Mouse (Mus musculus): ENCODE measurements around the gene Vav3. TPM values are rescaled to one million over a fixed set of nuclear protein-coding genes. Genes with fewer than 3 reads are reported as not detected.

The Vav3 gene
- total and polyA plus RNA-seq, 3 experiments: 0.08 TPM; not detected in 2

DNA sequence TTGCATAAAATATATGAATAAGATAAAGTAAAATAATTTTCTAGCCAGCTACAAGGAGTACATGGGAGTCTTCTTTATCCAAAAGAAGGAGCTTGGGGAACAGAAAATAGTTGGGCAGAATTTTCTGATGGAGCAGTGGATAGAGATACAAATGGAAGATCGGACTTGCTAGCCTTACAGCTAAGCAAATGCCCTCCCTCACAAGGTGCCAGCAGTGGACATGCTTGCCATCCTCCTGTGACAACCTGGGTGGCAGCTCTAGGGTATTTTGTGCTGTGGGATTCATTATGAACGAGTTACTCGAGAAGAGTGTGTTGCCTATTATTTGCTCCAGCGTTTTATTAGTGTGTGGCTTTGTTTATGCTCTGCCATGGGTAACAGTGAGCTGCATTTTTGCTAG lies 37.8 kb downstream of the Vav3 start:
- no peaks in the 10 kb centered on the region for H3K27me3 ChIP-seq (replicated peaks)
- no peak overlapping the region for H3K4me2 ChIP-seq (ENCODE audit: insufficient read depth, low read depth, poor library complexity, severe bottlenecking)
- no peak overlapping the region for H3K27ac ChIP-seq (ENCODE audit: insufficient read depth, low read depth)
- no peak for DNase-seq (ENCODE audit: extremely low read depth)
- no peak for TF ChIP-seq CHD1 (IDR thresholded peaks at IDR 0.05; ENCODE audit: low read depth, low read length)
- no peak for TF ChIP-seq MAZ (IDR thresholded peaks at IDR 0.05; ENCODE audit: low read depth, low read length)
- TF ChIP-seq JUN (IDR thresholded peaks at IDR 0.05; ENCODE audit: insufficient read depth, low read depth, low read length): no peak
- no peak for TF ChIP-seq GABPA (IDR thresholded peaks at IDR 0.05; ENCODE audit: insufficient replicate concordance, low read depth, low read length)
- no peak for TF ChIP-seq E2F4 (IDR thresholded peaks at IDR 0.05; ENCODE audit: insufficient replicate concordance, low read depth, low read length)
- no peak for TF ChIP-seq TBP (conservative IDR thresholded peaks at IDR 0.05; ENCODE audit: low read depth, low read length)
- TF ChIP-seq ZNF384 (IDR thresholded peaks at IDR 0.05; ENCODE audit: low read depth, low read length): no peak
- in situ Hi-C loops (cut with MboI; ENCODE audit: low pct_ligation_motif_present, low pct_unique_long_range_greater_than_20kb, low sequenced_read_pairs): no loop called here
- H3K4me1 ChIP-seq (ENCODE audit: control insufficient read depth in 1 of 2, insufficient read depth in 2 of 2): no peaks in the 10 kb centered on the region
- H3K36me3 ChIP-seq (replicated peaks in 1 of 2; ENCODE audit: control insufficient read depth in 1 of 2, insufficient read depth in 1 of 2, low read length in 1 of 2): no peaks in the 10 kb centered on the region
- H3K4me3 ChIP-seq (replicated peaks in 1 of 3; ENCODE audit: low read depth in 2 of 3, low read length in 2 of 3, poor library complexity in 1 of 3): no peak overlapping the region
- H3K79me2 ChIP-seq (replicated peaks; ENCODE audit: control insufficient read depth, extremely low read depth, insufficient read depth, poor library complexity, severe bottlenecking): no peaks in the 10 kb centered on the region
- H3K9me3 ChIP-seq (replicated peaks; ENCODE audit: low read length): no peaks in the 10 kb centered on the region
- H3K9ac ChIP-seq (ENCODE audit: insufficient read depth, low read depth): no peak overlapping the region
- dilution Hi-C loops (cut with MboI; ENCODE audit: extremely low pct_ligation_motif_present, extremely low pct_unique_long_range_greater_than_20kb, low sequenced_read_pairs): no loop called here

- no peak overlapping the region for H3K4me3 ChIP-seq (replicated peaks in 1 of 3; ENCODE audit: low read depth in 2 of 3, low read length in 2 of 3, poor library complexity in 1 of 3)
- TF ChIP-seq ETS1 (conservative IDR thresholded peaks at IDR 0.05; ENCODE audit: low read depth, low read length) (no peak), EP300 (IDR thresholded peaks at IDR 0.05; ENCODE audit: low read length) (no peak), MEF2A (IDR thresholded peaks at IDR 0.05; ENCODE audit: borderline replicate concordance, low read depth, low read length) (no peak), SMC3 (IDR thresholded peaks at IDR 0.05; ENCODE audit: low read depth, low read length) (no peak), POLR2A (IDR thresholded peaks at IDR 0.05; ENCODE audit: low read depth, low read length) (no peak), RCOR1 (conservative IDR thresholded peaks at IDR 0.05; ENCODE audit: low read depth, low read length) (no peak), NRF1 (IDR thresholded peaks at IDR 0.05; ENCODE audit: low read depth, low read length) (no peak), MAFK (IDR thresholded peaks at IDR 0.05; ENCODE audit: insufficient replicate concordance, low read length) (no peak), E2F4 (IDR thresholded peaks at IDR 0.05; ENCODE audit: insufficient replicate concordance, low read depth, low read length) (no peak), MAZ (IDR thresholded peaks at IDR 0.05; ENCODE audit: low read depth, low read length) (no peak), CHD2 (IDR thresholded peaks at IDR 0.05; ENCODE audit: low read length) (no peak), IRF4 (IDR thresholded peaks at IDR 0.05; ENCODE audit: low read depth, low read length) (no peak), ELF1 (IDR thresholded peaks at IDR 0.05; ENCODE audit: low read depth, low read length) (no peak)
Observed at GRCm38 (mm10) chr3:109378684-109379083, 38.2 kb downstream of the Vav3 start.

More at GRCm38 (mm10) chr3:109378684-109379083, 38.2 kb downstream of the Vav3 start:
- no peaks in the 10 kb centered on the region for H3K27me3 ChIP-seq (replicated peaks)
- H3K79me2 ChIP-seq (replicated peaks; ENCODE audit: control insufficient read depth, extremely low read depth, insufficient read depth, poor library complexity, severe bottlenecking): no peaks in the 10 kb centered on the region
- no peaks in the 10 kb centered on the region for H3K9me3 ChIP-seq (replicated peaks; ENCODE audit: low read length)
- H3K36me3 ChIP-seq (replicated peaks in 1 of 2; ENCODE audit: control insufficient read depth in 1 of 2, insufficient read depth in 1 of 2, low read length in 1 of 2): no peaks in the 10 kb centered on the region
- DNase-seq (ENCODE audit: extremely low read depth): no peak
- H3K4me1 ChIP-seq (ENCODE audit: control insufficient read depth in 1 of 2, insufficient read depth in 2 of 2): no peaks in the 10 kb centered on the region
- no peak overlapping the region for H3K27ac ChIP-seq (ENCODE audit: insufficient read depth, low read depth)
- in situ Hi-C loops (cut with MboI; ENCODE audit: low pct_ligation_motif_present, low pct_unique_long_range_greater_than_20kb, low sequenced_read_pairs): no loop called here
- H3K4me2 ChIP-seq (ENCODE audit: insufficient read depth, low read depth, poor library complexity, severe bottlenecking): no peak overlapping the region
- dilution Hi-C loops (cut with MboI; ENCODE audit: extremely low pct_ligation_motif_present, extremely low pct_unique_long_range_greater_than_20kb, low sequenced_read_pairs): no loop called here
- H3K9ac ChIP-seq (ENCODE audit: insufficient read depth, low read depth): no peak overlapping the region
